Mouse (Mus musculus) layer of hippocampus, adult 9-10 months (tissue): Measurements from ENCODE around the gene Olfr150.
"Not testable (repeated sequence)": the region's sequence is repeated elsewhere in the genome, so short reads cannot be mapped to it uniquely, and the experiment has no call there.

Experiments
- DNase-seq: peaks from one replicate; pipeline ENCODE4 v3.0.0; 2022; ENCODE audit warnings: low spot score

The Olfr150 gene

GRCm38 (mm10) chr9:39730678-39731077, at the start of gene Olfr150:
Olfr150 (plus strand) TSS chr9:39730978.
- DNase-seq, result no peak

- not testable (repeated sequence) for DNase-seq
Measured at GRCm38 (mm10) chr9:39701123-39701522, 29.7 kb upstream of the Olfr150 start.

- DNase-seq, result no peak
Measured at GRCm38 (mm10) chr9:39707017-39707416, 23.8 kb upstream of the Olfr150 start, which contains the start of gene Olfr149. Olfr149 (minus strand) TSS chr9:39707117.

- DNase-seq, result no peak
Measured at GRCm38 (mm10) chr9:39708958-39709357, 21.8 kb upstream of the Olfr150 start.

- DNase-seq, result no peak
Measured at GRCm38 (mm10) chr9:39711053-39711452, 19.7 kb upstream of the Olfr150 start, which contains the start of gene Olfr965. Olfr965 (plus strand) TSS chr9:39711353.

- no peak for DNase-seq
Measured at GRCm38 (mm10) chr9:39740741-39741140, 10.0 kb downstream of the Olfr150 start.

- no peak for DNase-seq
Measured at GRCm38 (mm10) chr9:39745949-39746348, 15.2 kb downstream of the Olfr150 start, which contains the start of gene Olfr967. Olfr967 (plus strand) TSS chr9:39746249.

- DNase-seq, result peak; percentile 21
Measured at GRCm38 (mm10) chr9:39746428-39746827, 15.7 kb downstream of the Olfr150 start.

- no peak for DNase-seq
Measured at GRCm38 (mm10) chr9:39783153-39783552, 52.4 kb downstream of the Olfr150 start, which contains the start of gene Olfr968. Olfr968 (minus strand) TSS chr9:39783253.
